Mouse (Mus musculus) kidney, postnatal 10 days (tissue): Measurements from ENCODE around the gene Frmd4b.

Experiments
- DNase-seq: peaks from one replicate; pipeline ENCODE4 v3.0.0; 2021; ENCODE audit warnings: mixed read lengths

The Frmd4b gene

DNA sequence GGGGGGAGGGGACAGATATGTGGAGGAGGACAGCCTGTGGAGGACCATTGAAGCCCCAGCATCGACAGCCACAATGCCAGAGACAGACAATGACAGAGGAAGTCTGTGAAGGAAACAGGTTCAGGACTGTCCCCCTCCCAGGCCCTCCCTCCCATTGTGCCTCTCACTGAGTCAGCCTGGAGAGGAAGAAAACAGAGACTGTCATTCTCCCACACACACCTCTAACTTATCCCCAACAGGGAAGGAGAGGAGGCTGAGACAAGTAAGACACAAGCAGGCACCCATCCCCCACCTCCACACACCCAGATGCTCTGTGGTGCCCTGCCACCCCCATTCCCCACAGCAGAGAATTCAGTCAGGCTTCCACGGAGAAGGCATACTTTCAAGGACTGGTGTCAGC is 98.9 kb downstream of the Frmd4b start:
- DNase-seq, result peak; percentile 42

DNA sequence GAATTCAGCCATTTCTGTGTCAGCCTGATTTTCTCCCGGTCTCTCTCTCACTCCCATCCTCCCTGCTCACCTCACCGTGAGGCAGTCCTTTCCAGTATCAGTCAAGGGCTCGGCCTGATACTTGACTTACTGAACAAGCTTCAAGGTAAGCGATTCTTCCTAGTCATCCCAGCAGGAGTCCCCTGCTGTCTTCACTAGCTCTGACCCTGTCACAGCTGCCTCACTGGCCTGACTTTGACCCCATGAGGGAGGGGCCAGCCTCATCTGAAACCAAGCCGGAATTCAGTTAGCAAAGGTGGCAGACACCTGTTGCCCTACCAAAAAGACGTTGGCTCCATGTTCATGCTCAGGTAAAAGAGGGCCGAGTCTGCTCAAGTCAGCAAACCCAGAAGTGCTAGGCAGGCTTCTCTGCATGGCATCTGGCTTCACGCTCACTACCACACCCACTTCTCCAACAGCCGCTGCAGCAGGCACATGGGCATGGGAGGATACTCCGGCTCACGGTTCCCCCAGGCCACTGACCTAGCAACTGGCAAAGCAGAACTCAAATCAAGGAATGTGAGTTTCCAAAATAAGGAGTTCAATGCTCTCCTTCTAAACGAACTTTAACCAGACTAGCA is 99.6 kb downstream of the Frmd4b start:
- DNase-seq, result peak; percentile 32

DNA sequence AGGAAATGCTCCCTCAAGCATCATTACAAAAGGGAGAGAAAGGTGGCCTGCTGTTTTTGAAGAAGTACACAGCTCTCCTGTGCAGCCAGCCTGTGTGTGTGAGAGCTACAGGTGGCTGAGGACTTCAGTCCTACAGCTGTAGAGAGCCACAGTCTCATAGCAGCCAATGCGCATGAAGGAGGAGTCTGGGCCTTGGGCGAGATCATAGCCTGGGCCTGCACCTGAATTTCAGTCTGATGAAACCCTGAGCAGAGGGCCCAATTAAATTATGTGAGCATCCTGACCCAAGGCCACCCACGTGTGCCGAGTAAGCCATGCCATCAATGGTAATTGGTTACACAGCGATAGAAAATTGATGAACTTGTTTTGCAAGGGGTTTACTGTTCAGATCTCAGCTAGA is 100.4 kb downstream of the Frmd4b start:
- no peak for DNase-seq

DNA sequence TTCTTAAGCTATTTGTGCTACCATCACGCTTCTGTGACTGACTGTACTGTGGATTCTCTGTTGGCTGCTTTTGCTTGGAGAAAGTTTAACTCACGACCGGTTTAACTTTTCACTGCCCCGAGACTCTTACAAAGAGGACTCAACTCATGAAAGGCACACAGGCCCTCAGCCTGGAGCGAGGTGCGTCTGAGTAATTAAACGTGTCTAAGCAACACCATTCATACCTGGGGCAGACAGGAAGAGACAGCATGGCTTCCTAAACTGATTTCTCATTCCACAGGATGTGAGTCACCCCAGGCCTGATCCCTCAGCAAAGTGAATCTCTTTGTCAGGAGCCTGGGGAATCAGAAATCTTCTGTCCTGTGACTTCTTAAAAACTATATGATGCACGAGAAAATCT is 106.6 kb downstream of the Frmd4b start:
- peak; percentile 36 for DNase-seq

DNA sequence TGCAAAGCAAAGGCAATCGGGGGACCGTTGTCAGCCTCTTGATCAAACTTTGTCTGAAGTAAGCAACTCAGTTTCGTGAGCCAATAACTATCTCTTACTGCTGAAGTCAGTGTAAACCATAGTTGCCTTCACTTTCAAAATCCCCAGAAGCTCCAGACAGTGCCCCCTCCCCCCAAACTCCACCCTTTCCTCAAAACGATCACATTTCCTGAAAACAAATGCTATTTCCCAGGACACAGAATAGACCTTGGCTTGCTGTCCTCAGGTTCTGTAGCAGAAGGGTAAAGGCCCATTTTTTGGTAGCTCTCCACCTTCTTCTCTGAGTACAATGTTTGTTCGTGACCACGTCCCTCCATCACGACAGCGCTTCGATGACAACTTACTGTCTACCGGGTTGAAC is 107.9 kb downstream of the Frmd4b start:
- DNase-seq, result peak; percentile 46

DNA sequence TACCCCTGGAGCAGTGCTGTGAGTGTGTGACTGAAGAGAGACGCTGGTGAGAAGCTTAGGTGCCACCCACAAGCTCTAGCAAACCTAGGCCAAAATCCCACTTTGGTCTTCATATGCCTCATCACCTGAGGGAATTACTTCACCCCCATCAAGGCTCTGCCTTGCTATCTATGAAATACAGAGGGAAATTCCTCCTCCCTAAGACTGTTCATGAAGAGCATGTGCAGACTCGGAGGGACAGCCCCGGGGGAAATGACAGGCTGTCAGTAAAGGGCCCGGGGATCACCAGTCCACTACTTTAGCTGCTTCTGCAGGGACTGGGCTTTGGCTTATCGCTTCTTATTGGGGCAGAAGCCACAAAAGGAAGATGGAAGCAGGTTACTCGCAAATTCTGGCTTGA is 108.9 kb downstream of the Frmd4b start:
- no peak for DNase-seq

DNA sequence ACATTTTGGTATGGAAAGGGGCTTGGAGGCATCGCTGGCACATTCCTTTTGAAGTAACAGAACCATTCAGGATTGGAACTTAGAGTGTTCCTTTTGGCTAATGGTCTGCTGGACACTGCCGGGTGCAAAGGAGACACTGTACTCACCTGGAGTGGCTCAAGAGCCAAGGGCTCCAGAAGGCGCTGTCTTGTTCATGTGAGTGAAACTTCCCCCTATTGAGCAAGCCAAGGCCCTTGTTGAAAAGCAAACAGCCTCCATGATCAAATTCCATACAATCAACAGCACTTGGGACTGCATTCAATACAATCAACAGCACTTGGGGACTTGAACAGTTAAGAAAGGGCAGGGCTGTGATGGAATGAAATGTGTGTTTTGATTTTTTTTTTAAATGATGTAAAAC is 109.4 kb downstream of the Frmd4b start:
- DNase-seq, result no peak

DNA sequence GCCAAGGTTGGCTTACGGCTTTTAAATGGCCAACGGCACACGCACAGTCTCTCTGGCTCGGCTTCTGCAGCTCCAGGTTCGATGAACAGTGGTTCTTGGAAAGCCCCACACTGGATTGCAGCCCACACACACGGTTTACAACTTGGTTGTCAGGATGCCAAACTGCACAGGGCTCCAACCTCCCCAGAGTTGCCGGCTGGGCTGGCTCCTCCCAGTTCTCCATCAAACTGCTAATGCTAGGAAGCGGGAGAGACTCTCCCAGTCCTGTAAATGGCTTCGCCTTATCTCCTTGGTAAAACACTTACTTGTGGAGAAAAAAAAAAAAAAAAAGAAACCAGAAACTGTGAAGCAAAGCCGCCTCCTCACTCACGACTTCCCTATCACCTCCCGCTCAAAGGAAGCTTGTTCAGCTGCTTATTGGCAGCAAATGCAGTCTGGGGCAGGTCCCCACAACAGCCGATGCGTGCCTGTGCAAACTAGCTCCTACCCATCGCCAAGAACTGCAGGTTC is 111.1 kb downstream of the Frmd4b start:
- peak; percentile 85 for DNase-seq

DNA sequence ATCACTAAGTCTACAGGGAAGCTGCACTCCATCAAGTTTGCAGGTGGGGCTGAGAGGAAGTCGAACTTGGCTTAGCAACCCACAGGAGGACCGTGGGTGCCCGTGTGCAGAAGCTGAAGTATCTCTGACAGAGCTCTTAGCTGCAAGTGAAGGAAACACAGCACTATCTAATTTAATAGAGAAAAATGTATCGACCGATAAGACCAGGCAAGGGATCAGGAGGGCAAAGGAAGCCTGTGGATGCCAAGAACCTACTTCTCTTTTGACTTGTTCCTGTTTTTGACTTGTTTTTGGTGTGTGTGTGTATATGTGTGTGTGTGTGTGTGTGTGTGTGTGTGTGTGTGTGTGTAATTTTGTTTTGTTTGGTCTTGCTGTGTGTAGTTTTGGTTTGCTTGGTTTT is 112.7 kb downstream of the Frmd4b start:
- no peak for DNase-seq

DNA sequence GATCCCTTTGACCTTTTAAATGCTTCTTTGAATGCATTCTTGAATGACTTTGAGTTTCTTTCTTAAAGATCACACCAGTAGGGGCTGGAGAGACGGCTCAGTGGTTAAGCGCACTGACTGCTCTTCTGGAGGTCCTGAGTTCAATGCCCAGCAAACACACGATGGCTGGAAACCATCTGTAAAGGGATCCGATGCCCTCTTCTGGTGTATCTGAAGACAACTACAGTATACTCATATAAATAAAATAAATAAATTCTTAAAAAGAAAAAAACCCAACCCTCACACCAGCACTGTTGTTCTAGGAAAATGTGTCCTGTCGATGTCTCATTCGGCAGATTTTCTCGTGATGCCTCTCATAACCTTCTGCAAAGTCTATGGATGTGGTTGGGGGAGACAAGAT is 116.3 kb downstream of the Frmd4b start:
- no peak for DNase-seq

DNA sequence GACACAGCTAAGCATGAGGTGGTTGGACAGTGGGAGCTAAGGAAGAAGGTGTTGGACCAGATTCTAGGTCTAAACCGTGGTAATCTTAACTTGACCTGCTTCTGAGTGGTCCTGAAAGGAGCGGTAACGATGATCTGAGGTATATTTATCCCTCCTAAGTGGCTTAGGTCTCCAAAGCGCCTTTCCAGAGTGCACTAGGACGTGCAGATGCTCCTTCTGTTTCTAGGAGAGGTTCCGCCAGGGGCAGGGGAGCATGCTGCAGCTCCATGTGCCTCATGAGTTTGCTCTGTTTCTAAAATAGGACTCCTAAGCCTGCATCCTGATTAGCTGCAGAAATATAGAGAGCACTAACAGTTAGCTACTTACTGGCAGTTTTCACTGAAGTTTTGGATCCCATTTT is 117.1 kb downstream of the Frmd4b start:
- DNase-seq, result no peak

DNA sequence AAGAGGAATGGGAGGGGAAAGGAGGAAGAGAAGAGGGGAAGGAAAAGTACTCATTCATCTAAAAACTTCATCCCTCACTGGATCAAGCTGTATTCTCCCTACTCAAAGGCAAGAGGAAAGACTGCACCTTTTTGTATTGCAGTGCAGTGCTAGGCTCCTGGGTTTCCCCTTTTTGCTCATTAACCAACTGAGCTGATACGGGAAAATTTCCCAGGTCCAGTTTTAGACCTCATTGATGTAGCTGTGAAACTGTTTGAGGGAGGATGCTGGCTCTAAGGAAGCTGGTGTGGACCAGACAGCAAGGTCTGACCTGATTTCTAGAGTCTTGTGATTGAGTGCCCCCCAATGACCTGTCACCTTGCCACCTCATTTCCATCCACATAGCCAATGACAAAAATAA is 121.3 kb downstream of the Frmd4b start:
- DNase-seq, result no peak

DNA sequence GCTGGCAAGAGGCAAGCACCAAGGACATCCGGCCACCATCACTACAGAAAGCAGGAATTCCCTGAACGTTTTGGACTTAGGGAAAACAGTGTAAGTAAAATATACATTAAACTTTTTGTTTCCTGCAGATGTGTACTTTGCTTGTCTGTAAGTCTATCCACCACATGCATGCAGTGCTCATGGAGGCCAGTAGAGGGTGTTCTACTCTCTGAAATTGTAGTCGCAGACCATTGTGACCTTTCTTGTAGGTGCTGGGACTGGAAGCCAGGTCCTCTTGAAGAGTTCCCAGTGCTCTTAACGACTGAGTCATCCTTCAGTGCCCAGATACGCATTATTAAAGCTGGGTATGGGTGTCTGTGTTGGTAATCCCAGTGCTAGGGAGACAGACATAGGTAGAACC is 126.3 kb downstream of the Frmd4b start:
- no peak for DNase-seq

DNA sequence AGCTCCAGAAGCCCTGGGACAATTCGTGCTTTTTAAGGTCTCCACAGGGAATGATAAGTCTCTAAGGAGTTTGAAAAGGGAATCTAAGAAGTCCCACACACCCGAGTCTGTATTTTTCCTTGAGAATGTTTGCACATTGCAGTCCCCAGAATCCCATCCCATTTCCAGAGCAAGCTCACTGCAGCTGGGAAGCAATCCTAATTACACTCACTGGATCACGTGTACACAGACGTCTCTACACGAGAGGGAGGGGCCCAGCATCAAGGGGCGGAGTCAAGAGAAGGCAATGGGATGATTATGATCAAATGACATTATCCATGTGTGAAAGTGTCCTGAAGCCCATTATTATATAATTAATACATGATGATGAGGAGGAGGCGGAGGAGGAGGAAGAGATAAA is 128.5 kb downstream of the Frmd4b start:
- peak; percentile 33 for DNase-seq

DNA sequence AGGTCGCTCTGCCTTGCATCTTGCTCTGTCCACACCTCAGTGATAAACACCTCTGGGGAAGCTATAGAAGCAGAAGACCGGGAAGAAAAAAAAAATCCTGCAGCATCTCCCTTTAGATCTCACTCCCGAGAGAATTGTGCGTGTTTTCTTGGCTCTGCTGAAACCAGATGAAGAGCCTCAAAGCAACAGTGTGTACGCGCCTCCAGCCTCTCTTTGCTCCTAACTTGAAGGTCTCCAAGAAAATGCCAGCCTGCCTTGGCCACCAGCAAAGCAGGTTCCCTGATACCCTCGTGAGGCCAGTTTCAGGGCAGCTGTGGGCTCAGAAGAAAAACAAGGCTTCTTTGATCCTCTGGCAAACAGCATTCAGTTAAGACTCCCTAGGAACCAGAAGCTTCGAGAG is 129.1 kb downstream of the Frmd4b start:
- no peak for DNase-seq

DNA sequence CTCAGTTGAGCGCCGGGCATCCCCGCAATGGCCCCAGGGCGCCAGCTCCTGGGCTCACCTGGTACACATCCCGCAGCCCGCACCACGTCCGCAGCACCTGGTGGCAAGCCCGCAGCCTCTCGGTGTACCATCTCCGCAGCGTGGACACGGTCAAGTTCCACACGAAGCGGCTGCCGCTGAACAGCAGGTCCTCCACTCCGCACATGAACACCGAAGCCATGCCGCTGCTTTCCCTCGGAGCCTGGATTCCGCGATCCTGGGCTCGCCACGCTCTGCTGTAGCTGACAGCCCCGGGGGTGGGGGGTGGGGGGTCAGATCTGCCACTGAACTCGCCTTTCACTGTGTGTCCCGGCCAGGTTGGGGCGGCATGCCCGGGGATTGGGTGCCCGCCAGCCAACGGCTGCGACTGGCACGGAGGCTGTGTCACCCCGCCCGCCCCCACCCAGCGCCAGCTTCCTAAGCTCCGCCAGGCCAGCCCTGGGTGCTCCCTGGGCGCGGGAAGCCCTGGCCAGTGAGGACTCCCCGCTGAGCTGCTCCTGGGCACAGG is 129.7 kb downstream of the Frmd4b start:
- DNase-seq, result peak; percentile 84

DNA sequence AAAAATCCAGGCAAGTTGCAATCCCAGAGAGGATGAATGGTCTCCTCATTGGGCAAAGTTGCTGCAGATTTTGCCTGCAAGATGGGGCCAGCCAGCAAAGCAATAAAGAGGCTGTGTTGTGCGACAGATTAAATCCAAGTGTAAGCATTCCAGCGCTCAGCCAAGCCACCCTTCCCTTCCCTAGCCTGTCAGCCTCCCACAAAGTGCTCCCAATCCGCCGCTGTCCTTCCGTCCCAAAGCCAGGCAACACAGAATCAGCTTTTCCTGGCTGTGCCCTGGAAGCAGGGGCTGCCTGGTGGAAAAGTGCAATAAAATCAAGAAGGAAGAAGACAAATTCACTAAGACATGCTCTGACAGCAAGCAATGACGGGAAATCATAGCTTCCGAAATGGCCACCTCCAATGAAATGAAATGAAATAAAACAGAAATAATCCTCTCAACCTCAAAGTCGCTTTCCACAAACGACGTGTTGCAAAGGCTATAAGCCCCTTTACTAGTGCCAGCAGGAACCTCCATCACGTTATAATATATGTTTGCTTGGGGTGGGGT is 130.5 kb downstream of the Frmd4b start:
- DNase-seq, result peak; percentile 58

DNA sequence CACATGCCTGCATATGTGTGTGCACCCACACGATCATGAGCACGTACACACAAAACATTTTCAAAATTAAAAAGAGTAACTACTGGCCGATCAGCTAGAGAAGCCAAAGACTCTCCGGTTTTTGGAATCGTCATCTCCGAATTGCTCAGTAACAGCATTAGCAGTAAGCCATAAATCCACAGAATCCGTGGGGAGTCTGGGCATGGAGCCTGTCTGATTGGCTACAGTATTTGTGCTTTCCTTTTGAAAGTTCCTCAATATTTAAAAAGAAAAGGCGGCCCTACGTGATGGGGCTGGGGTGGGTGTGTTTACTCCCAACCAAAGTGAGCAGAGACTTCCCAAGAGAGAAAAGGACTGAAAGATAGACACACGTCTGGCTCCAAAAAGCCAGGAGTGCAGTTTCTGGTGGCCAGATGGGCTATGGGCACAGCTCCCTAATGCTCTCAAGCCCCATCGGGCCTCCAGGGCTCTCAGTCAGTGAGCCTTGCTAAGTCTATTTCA is 131.4 kb downstream of the Frmd4b start:
- no peak for DNase-seq

DNA sequence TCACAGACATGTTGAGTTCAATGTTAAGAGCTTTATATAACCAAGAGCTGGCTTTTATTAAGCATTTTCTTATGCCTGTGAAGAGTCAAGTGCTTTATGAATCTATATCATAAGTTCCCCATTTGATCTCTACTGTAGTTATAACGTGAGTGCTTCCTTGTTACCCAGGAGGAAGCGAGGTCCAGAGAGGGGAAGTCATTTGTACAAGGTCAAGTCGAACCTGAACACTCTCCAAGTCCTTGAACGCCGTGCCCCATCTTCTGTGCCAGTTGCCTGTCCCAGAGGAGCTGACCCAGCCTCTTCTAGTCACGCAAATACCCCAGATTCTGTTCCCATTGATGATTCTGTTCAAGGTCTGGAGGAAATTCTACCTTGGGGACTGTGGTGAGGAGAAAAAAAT is 135.4 kb downstream of the Frmd4b start:
- DNase-seq, result no peak

DNA sequence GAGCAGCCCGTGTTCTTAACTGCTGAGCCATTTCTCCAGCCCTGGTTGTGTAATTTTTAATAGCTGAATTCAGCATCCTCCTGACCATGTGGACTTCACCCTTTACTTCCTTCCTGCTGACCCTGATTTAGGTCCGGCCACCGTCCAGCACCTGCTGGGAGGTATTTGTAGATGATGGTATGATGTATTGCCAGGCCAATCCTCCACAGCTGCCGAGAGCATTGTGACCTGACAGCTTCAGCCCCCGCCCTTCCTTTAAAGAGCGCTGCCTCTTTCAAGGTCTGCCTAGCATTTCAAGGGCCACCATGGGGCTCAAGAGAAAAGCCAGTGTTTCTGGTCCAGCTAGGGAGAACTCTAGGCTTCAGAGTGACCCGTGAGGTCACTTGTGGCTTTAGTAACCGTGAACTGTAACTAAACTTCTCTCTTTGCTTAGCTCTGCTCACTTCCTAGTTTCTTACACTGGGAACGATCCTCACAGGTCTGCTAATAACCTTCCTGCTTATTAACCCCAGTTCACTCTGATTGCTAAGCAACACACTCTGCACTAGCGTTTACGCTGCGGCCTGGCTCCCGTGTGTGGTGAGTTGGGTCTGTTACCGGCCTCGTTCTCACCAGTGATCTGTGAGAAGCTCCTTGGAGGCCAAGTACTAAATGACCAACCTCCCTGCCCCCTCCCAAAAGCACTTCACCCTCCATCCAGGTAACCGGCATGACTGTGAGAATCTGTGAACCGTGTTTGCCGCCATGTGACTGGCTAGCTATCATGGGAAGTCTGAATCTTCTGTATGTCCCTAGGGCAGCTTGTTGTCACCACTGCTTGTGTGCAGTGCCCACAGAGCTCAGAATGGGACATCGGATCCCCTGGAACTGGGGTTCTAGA is 138.1 kb downstream of the Frmd4b start:
- DNase-seq, result peak; percentile 69

DNA sequence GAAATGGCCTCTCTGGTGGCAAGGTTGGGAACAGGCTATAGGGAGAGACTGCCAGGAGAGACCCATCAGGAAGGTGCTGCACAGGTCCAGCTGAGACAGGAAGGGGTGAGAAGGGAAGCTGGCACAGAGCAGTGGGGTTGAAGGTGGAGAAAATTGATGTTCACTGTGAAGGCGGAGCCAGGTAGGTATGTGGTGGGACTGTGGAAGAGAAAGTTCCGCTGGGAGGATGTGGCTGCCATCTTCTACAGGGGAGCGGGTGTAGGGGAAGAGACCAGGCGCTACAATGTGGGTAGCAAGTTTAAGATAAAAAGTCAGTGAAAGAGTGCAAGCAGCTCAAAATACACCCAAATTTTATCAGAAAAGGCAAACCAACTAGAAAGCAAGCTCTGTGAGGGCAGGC is 143.7 kb downstream of the Frmd4b start:
- no peak for DNase-seq

DNA sequence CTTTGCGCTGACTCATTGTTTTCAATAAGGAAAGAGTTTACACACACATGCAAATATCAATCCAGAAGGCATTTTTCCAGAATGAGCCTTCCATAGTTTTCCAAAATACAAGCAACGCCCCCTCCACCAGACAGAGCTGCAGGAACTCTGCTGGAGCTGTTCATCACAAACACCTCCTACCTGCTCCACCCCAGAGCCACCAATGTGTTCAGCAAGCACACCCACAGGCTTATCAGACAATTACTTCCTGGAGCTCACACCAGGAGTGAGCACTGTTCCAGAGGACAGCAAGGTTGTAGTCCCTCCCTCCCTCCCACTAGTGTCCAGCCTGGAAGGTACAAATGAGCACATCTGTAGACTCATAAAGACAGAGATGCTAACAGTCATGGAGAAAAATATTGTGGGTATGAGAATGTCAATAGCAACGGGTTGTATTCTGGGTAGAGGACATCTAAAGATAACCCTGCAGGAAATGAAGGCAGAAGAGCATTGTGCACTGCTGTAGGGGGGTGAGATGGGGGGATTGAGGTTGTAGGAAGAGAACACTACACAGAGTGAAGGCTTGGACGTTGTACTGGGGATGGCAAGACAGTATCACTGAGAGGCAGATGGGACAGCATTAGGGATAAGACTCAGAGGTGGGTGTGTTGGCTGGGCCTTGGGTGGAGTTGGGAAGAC is 144.3 kb downstream of the Frmd4b start:
- no peak for DNase-seq
